Mouse (Mus musculus): ENCODE data around the gene Fbxw8.

GRCm38 (mm10) chr5:118186903-118187633, 31.8 kb upstream of the Fbxw8 start:
- no peak for TF ChIP-seq CTCF (IDR thresholded peaks at IDR 0.05; ENCODE audit: control insufficient read depth, insufficient read depth, insufficient read length)
- no peak for TF ChIP-seq MAX (IDR thresholded peaks at IDR 0.05)
- no peak for TF ChIP-seq USF1 (IDR thresholded peaks at IDR 0.05; ENCODE audit: low read depth)
- TF ChIP-seq CEBPB (IDR thresholded peaks at IDR 0.05; ENCODE audit: low read depth) = no peak
- TF ChIP-seq FOSL1 (IDR thresholded peaks at IDR 0.05; ENCODE audit: insufficient read depth, low read length, poor library complexity, severe bottlenecking) = no peak
- TF ChIP-seq MYOD1 (IDR thresholded peaks at IDR 0.05; ENCODE audit: control insufficient read depth, insufficient read length, low read depth) = no peak
- TF ChIP-seq MYOG (IDR thresholded peaks at IDR 0.05; ENCODE audit: control insufficient read depth, extremely low read depth, insufficient read length) = no peak
